Mouse (Mus musculus): ENCODE measurements around the gene Lrriq1. TPM values are rescaled to one million over a fixed set of nuclear protein-coding genes. Genes with fewer than 3 reads are reported as not detected.

Gene Lrriq1
- total RNA-seq, 2 experiments from 2014 or later, result 3.1 to 4.9 TPM

GRCm38 (mm10) chr10:103028253-103029131 lies 207.6 kb downstream of the Lrriq1 start:
- no peak for DNase-seq

GRCm38 (mm10) chr10:103027931-103028252 lies 208.2 kb downstream of the Lrriq1 start:
- no peak for DNase-seq

GRCm38 (mm10) chr10:103027226-103027930 lies 208.7 kb downstream of the Lrriq1 start:
- DNase-seq, result no peak

- DNase-seq, result no peak
Observed at GRCm38 (mm10) chr10:103026636-103027225, 209.4 kb downstream of the Lrriq1 start.

- DNase-seq, result no peak
Observed at GRCm38 (mm10) chr10:103002556-103002955, 233.6 kb downstream of the Lrriq1 start.

GRCm38 (mm10) chr10:103000902-103001301 lies 235.2 kb downstream of the Lrriq1 start:
- DNase-seq, result no peak

GRCm38 (mm10) chr10:102999584-102999983 lies 236.5 kb downstream of the Lrriq1 start:
- DNase-seq, result no peak

Other genes starting within 250 kb of the Lrriq1 start
- gene Alx1, start 206.1 kb downstream of the Lrriq1 start, total RNA-seq (2021), result under 1 TPM in 1 of 2 experiments, not detected in 1; 0.40 TPM
- 10 to 100 TPM; 70.4 to 75.2 TPM for gene Slc6a15, start 131.5 kb upstream of the Lrriq1 start, total RNA-seq (2021)

All from layer of hippocampus, postnatal 36 days (tissue).